Mouse (Mus musculus) embryonic fibroblast, embryonic 13.5 days (primary cell): ENCODE results near the gene Hnrnpul1. TPM values are rescaled to one million over a fixed set of nuclear protein-coding genes. Genes with fewer than 3 reads are reported as not detected.

ENCODE experiments used
- H3K27ac ChIP-seq: 2 replicates; pipeline ENCODE4 v1.5.1; 2012; ENCODE audit warnings: low read length, control low read depth, inconsistent platforms; ENCODE audit not compliant: insufficient read depth
- H3K4me1 ChIP-seq: 2 replicates; pipeline ENCODE4 v1.6.1; 2011; ENCODE audit warnings: low read length; ENCODE audit not compliant: control insufficient read depth, insufficient read depth
- H3K4me3 ChIP-seq: 2 replicates; pipeline ENCODE4 v1.5.1; 2011; ENCODE audit warnings: mild to moderate bottlenecking, control low read depth, low read length; ENCODE audit not compliant: insufficient read depth
- CTCF ChIP-seq: IDR thresholded peaks from 2 replicates; pipeline ENCODE4 v1.5.1; 2011; ENCODE audit warnings: mild to moderate bottlenecking, control low read depth, low read length, moderate library complexity, borderline replicate concordance; ENCODE audit not compliant: insufficient read depth
- POLR2A ChIP-seq: IDR thresholded peaks from 2 replicates; pipeline ENCODE4 v1.6.1; 2011; ENCODE audit warnings: low read depth, mild to moderate bottlenecking, control low read depth, low read length, moderate library complexity
- polyA plus RNA-seq: library from polyadenylated mRNA; stranded (reverse); fragments of >200 nt; gene quantifications from 2 replicates; pipeline ENCODE4 v1.2.4, GENCODE M21; 2011; ENCODE audit warnings: low read depth; ENCODE audit not compliant: missing spikeins, insufficient read length

Hnrnpul1 gene
- polyA plus RNA-seq, 1 experiment, result 155 TPM

DNA sequence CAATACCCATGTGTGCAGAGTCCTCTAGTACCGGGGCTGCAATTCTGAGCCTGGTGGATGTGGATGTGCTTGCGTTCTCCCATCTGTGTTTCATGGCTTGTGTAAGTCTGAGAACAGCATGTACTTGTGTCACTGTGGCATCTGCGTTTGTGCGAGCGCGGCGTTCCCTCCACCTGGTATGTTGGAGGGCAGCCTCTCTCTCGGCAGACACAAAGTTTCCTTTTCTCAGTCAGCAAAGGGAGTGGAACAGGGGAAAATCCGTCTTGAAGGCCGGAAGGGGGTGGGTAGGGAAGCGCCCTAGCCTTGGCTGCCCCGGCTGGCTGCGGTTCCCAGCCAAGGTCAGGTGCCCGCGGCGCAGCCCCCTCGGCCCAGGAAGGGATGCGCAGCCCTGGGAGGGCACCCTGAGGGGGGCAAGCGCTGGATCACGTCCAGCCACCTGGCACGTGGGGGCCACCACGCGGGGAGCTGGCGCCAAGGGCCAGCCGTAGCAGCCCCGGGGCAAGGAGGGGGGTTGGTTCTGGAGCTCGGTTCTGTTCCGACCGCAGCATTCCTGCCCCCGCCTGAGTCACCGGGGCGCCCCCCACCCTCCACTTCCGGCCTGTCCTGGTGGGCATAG is 26.9 kb upstream of the Hnrnpul1 start:
- Histone ChIP-seq H3K4me1 (peaks cover 24% of the 10 kb centered on the region), H3K4me3 (no peak overlapping the region), H3K27ac (peak overlapping the region; percentile 99)
- TF ChIP-seq POLR2A, result peak; percentile 48
- TF ChIP-seq CTCF, result no peak

GRCm38 (mm10) chr7:25780753-25781152 is 26.2 kb upstream of the Hnrnpul1 start:
- TF ChIP-seq POLR2A, result no peak
- TF ChIP-seq CTCF, result no peak
- Histone ChIP-seq H3K4me1 (peaks cover 24% of the 10 kb centered on the region), H3K27ac (peak overlapping the region; percentile 99), H3K4me3 (no peak overlapping the region)

- peak overlapping the region; percentile 99 for H3K27ac ChIP-seq
Observed at GRCm38 (mm10) chr7:25780021-25780420, 25.5 kb upstream of the Hnrnpul1 start.

DNA sequence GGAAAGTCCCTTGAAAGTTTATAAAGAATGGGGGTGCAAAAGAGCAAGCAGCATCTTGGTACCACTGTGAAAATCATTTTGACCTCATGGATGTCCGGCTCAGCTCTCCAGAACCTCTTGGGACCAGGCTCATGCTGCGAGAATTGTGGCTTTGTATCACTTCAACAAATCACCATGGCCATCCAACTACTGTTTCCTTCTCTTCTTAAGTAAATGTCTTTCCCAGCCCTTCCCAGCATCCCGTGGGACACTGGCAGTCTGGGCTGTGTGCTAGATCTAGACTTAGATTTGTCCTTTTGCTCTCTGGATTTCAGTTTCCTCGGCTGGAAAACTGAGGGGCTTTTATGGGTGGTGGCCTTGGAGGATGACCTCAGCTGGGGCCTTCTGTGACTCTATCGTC is 13.7 kb upstream of the Hnrnpul1 start:
- Histone ChIP-seq H3K27ac (no peak overlapping the region), H3K4me1 (peaks cover 5% of the 10 kb centered on the region; the same call in 1 of the 2 replicates), H3K4me3 (no peak overlapping the region)
- TF ChIP-seq POLR2A, result no peak
- TF ChIP-seq CTCF, result no peak

More at GRCm38 (mm10) chr7:25780021-25780420, 25.5 kb upstream of the Hnrnpul1 start:
- TF ChIP-seq CTCF (no peak), POLR2A (peak; percentile 3; the same call in 1 of the 2 replicates)
- H3K4me3 ChIP-seq, result no peak overlapping the region
- H3K4me1 ChIP-seq, result peaks cover 22% of the 10 kb centered on the region

- Histone ChIP-seq H3K4me1 (no peaks in the 10 kb centered on the region), H3K27ac (no peak overlapping the region), H3K4me3 (no peak overlapping the region)
- TF ChIP-seq POLR2A (no peak), CTCF (no peak)
Observed at GRCm38 (mm10) chr7:25766108-25766507, 11.6 kb upstream of the Hnrnpul1 start.

DNA sequence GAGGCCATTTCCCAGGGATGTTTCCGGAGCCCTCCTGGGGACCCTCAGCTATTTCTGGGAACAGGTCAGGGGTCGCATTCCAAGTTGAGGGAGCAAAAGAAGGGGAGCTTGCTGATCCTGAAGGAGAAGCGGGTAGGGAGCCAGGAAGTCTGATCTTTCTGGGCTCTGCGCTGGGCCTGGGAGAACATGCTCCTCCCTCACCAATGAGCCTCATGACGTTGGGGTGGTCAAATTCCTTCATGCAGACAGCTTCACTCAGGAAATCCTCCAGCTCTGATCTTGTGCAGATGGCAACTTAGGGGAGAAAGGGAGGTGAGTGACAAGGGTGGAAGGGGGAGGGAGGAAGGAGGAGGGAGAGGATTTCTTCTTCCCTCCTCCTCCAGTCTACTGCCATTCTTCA is 9.7 kb upstream of the Hnrnpul1 start:
- TF ChIP-seq POLR2A, result no peak
- TF ChIP-seq CTCF, result no peak
- no peak overlapping the region for H3K4me3 ChIP-seq
- H3K27ac ChIP-seq, result no peak overlapping the region
- no peaks in the 10 kb centered on the region for H3K4me1 ChIP-seq

GRCm38 (mm10) chr7:25763678-25764077 is 9.1 kb upstream of the Hnrnpul1 start:
- H3K4me1 ChIP-seq, result no peaks in the 10 kb centered on the region
- no peak overlapping the region for H3K4me3 ChIP-seq
- no peak overlapping the region for H3K27ac ChIP-seq
- no peak for TF ChIP-seq POLR2A
- no peak for TF ChIP-seq CTCF

DNA sequence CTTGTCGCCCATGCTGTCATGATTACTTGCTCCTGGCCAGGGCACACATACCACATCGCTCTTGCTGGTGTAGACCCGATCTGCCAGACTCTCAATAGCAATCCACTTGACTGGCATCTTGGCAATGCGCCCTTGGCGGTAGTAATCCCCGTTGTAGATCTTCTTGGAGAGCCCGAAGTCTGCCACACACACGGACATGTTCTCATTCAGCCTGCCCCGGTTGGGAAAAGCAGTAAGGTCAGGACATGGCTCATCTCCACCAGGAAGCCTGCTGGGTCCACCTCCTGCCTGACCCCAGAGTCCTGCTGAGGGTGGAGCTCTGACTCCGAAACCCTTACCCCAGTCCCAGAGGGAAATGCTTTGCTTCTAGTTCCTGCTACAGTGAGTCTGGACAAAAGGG is 6.8 kb upstream of the Hnrnpul1 start:
- Histone ChIP-seq H3K27ac (no peak overlapping the region), H3K4me3 (no peak overlapping the region), H3K4me1 (peaks cover 4% of the 10 kb centered on the region; the same call in 1 of the 2 replicates)
- TF ChIP-seq CTCF (no peak), POLR2A (no peak)

GRCm38 (mm10) chr7:25756011-25756410 is 1.5 kb upstream of the Hnrnpul1 start:
- H3K27ac ChIP-seq, result peak overlapping the region; percentile 95
- peaks cover 8% of the 10 kb centered on the region for H3K4me1 ChIP-seq
- H3K4me3 ChIP-seq, result peak overlapping the region; percentile 47
- TF ChIP-seq POLR2A, result peak; percentile 98
- TF ChIP-seq CTCF, result 0 out of 2 replicates have a peak, but pooled peaks have one; percentile 9

DNA sequence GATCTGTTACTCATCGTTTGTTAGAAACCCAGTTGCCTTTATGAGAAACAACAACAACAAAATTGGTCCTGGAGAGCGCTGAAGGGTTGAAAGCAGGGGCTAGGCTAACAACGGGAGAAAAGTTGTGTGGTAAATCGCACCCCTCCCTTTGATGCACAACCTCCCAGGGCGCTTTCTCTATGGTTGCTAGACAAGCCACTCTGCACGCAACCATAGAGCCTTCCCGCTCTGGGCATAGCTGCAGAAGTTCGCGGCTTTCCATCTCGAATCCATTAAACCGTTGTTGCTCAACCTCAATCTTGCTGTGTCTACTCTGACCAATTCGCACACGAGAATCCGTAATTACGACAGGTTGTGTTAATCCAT is 894 bp upstream of the Hnrnpul1 start:
- Histone ChIP-seq H3K27ac (peak overlapping the region; percentile 95), H3K4me1 (peaks cover 8% of the 10 kb centered on the region), H3K4me3 (peak overlapping the region; percentile 47)
- no peak for TF ChIP-seq CTCF
- TF ChIP-seq POLR2A, result peak; percentile 43; the same call in 1 of the 2 replicates
